Mouse (Mus musculus) T-helper 2 cell (primary cell): Measurements from ENCODE around the gene Ccdc173.
"Not testable (repeated sequence)": the region's sequence is repeated elsewhere in the genome, so short reads cannot be mapped to it uniquely, and the experiment has no call there.

ENCODE experiments used
- in situ Hi-C: fragments of 300-600 bp; cut with MboI, MseI; formaldehyde crosslinking; loops from one replicate; pipeline ENCODE4 v1.15.1; 2025; ENCODE audit warnings: high pct_unique_total_duplicates

Gene Ccdc173

GRCm38 (mm10) chr2:69789429-69790069 is at the start of gene Ccdc173, which contains the start of gene Phospho2:
Gene Ccdc173 (minus strand): TSS chr2:69789575.
Gene Phospho2 (plus strand): TSS chr2:69789623.
- in situ Hi-C loops: loop anchor here (5.0 kb wide), 1 partner anchor 67 kb away; the partner anchor contains the start of gene Ppig

GRCm38 (mm10) chr2:69838707-69839106 is 49.3 kb upstream of the Ccdc173 start:
- in situ Hi-C loops: no loop called here

- in situ Hi-C loops: no loop called here
Observed at GRCm38 (mm10) chr2:69837996-69838395, 48.6 kb upstream of the Ccdc173 start.

- in situ Hi-C loops: no loop called here
Observed at GRCm38 (mm10) chr2:69837244-69837967, 48.0 kb upstream of the Ccdc173 start.

GRCm38 (mm10) chr2:69830116-69830515 is 40.7 kb upstream of the Ccdc173 start:
- in situ Hi-C loops: no loop called here

- in situ Hi-C loops: no loop called here
Observed at GRCm38 (mm10) chr2:69829680-69830079, 40.3 kb upstream of the Ccdc173 start.

GRCm38 (mm10) chr2:69828031-69828430 is 38.7 kb upstream of the Ccdc173 start:
- in situ Hi-C loops: no loop called here

- in situ Hi-C loops: no loop called here
Observed at GRCm38 (mm10) chr2:69826380-69826779, 37.0 kb upstream of the Ccdc173 start.

GRCm38 (mm10) chr2:69825898-69826297 is 36.5 kb upstream of the Ccdc173 start:
- in situ Hi-C loops: no loop called here

- in situ Hi-C loops: no loop called here
Observed at GRCm38 (mm10) chr2:69823129-69823677, 33.8 kb upstream of the Ccdc173 start.

GRCm38 (mm10) chr2:69822361-69823128 is 33.2 kb upstream of the Ccdc173 start:
- in situ Hi-C loops: no loop called here

GRCm38 (mm10) chr2:69821711-69822110 is 32.3 kb upstream of the Ccdc173 start, which contains the start of gene Klhl23:
Gene Klhl23 (plus strand): TSS chr2:69821944.
- in situ Hi-C loops: no loop called here

- in situ Hi-C loops: no loop called here
Observed at GRCm38 (mm10) chr2:69820201-69820600, 30.8 kb upstream of the Ccdc173 start.

GRCm38 (mm10) chr2:69818350-69819085 is 29.1 kb upstream of the Ccdc173 start:
- in situ Hi-C loops: no loop called here

GRCm38 (mm10) chr2:69816575-69816974 is 27.2 kb upstream of the Ccdc173 start:
- in situ Hi-C loops: no loop called here

- in situ Hi-C loops: not testable (repeated sequence)
Observed at GRCm38 (mm10) chr2:69811349-69811748, 22.0 kb upstream of the Ccdc173 start.

- in situ Hi-C loops: no loop called here
Observed at GRCm38 (mm10) chr2:69810169-69810568, 20.8 kb upstream of the Ccdc173 start.

- in situ Hi-C loops: not testable (repeated sequence)
Observed at GRCm38 (mm10) chr2:69804663-69805062, 15.3 kb upstream of the Ccdc173 start.

- in situ Hi-C loops: no loop called here
Observed at GRCm38 (mm10) chr2:69803756-69804155, 14.4 kb upstream of the Ccdc173 start.

- in situ Hi-C loops: no loop called here
Observed at GRCm38 (mm10) chr2:69802911-69803312, 13.5 kb upstream of the Ccdc173 start.

- in situ Hi-C loops: loop anchor here (5.0 kb wide), 1 partner anchor 68 kb away; the partner anchor contains the start of gene Ppig
Observed at GRCm38 (mm10) chr2:69790722-69791121, 1.3 kb upstream of the Ccdc173 start.
